Mouse (Mus musculus) bone marrow, adult 2 months (tissue): ENCODE measurements around the gene Zfp808. TPM values are rescaled to one million over a fixed set of nuclear protein-coding genes. Genes with fewer than 3 reads are reported as not detected.
A peak's percentile ranks its signal among the peaks of the same experiment; 100 is the strongest.
"Not testable (repeated sequence)": the region's sequence is repeated elsewhere in the genome, so short reads cannot be mapped to it uniquely, and the experiment has no call there.

Source experiments
- H3K27ac ChIP-seq: fragments of 200-500 bp; 2 replicates; pipeline ENCODE4 v1.5.1; 2012; ENCODE audit warnings: low read depth, mild to moderate bottlenecking, control low read depth, inconsistent platforms, low read length; ENCODE audit not compliant: control insufficient read depth, poor library complexity, insufficient read depth
- H3K4me1 ChIP-seq: fragments of 200-500 bp; 2 replicates; pipeline ENCODE4 v1.6.1; 2011; ENCODE audit warnings: low read length; ENCODE audit not compliant: control insufficient read depth, insufficient read depth
- H3K4me3 ChIP-seq: fragments of 200-500 bp; replicated peaks from 2 replicates; pipeline ENCODE3; 2011; ENCODE audit warnings: mild to moderate bottlenecking, low read depth, low read length, control low read depth; ENCODE audit not compliant: control insufficient read depth
- CTCF ChIP-seq: fragments of 200-500 bp; IDR thresholded peaks from 2 replicates; pipeline ENCODE4 v1.5.1; 2011; ENCODE audit warnings: low read length, control low read depth; ENCODE audit not compliant: control insufficient read depth, insufficient read depth
- POLR2A ChIP-seq: fragments of 200-500 bp; IDR thresholded peaks from 2 replicates; pipeline ENCODE4 v1.6.1; 2011; ENCODE audit warnings: low read depth, mild to moderate bottlenecking, control low read depth, low read length, borderline replicate concordance; ENCODE audit not compliant: control insufficient read depth
- WGBS: fragments of 180-500 bp; shearing (Covaris S2); methylation state at CpG from one replicate; pipeline ENCODE4 v1.1.7; 2018; 5-methylcytosine and 5-hydroxymethylcytosine counted together
- polyA plus RNA-seq: library from polyadenylated mRNA; stranded (reverse); fragments of >200 nt; gene quantifications from 2 replicates; pipeline ENCODE4 v1.2.4, GENCODE M21; 2011; ENCODE audit warnings: low replicate concordance; ENCODE audit not compliant: missing spikeins, insufficient read depth, insufficient read length

The Zfp808 gene
- 1.7 and 4.5 TPM in 2 replicates for polyA plus RNA-seq

- Histone ChIP-seq H3K27ac (peak within 1 kb of the TSS; percentile 72), H3K4me3 (peak within 1 kb of the TSS; percentile 85)
- not testable (repeated sequence) for H3K4me1 ChIP-seq
- 5% methylated on average over 21 of the region's 21 CpGs for WGBS
These were observed at the start of gene Zfp808 for GRCm38 (mm10) chr13:62129432-62130171. TSS of gene Zfp808 (plus strand) at chr13:62129886.

DNA sequence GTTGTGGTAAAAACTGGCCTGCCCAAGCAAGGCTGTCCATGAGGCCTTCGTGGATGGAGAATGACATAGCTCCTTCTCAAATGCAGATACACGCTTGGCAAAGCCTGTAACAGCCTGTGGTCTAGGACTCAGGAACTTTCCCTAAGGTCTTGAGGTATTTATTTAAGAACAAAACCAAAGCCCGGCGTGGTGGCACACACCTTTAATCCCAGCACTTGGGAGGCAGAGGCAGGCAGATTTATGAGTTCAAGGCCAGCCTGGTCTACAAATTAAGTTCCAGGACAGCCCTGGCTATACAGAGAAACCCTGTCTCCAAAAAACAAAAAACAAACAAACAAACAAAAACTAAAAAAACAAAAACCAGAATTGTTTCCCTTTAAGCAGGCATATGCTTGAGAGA, 30.9 kb upstream of the Zfp808 start:
- 72% methylated on average over 4 of the region's 4 CpGs for WGBS
- H3K4me3 ChIP-seq, H3K27ac ChIP-seq, H3K4me1 ChIP-seq: not testable (repeated sequence)

GRCm38 (mm10) chr13:62099454-62099853, 30.2 kb upstream of the Zfp808 start:
- not testable (repeated sequence) for H3K27ac ChIP-seq, H3K4me1 ChIP-seq, H3K4me3 ChIP-seq
- 79% methylated on average over 4 of the region's 4 CpGs for WGBS

DNA sequence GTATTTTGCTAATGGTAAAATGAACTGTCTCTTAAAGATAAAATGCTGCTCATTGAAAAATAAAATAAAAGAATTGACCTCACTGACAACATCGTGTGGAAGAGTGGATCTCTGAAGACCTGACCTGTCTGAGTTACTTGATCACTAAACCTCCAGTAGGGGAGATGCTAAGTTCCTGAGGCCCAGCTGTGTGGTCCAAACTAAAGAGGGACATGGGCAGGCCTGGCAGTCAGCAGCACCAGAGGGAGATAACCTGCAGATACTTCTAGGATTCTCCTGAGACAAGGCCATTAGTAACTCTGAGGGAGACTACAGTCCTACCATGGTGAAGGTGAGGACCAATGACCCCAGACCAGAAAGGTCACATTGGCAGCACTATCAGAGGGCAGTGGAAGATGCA, 27.3 kb upstream of the Zfp808 start:
- not testable (repeated sequence) for H3K27ac ChIP-seq, H3K4me3 ChIP-seq, H3K4me1 ChIP-seq
- WGBS: 69% methylated on average over 1 of the region's 1 CpGs

- H3K4me3 ChIP-seq, H3K4me1 ChIP-seq, H3K27ac ChIP-seq: not testable (repeated sequence)
- WGBS: 26% methylated on average over 2 of the region's 2 CpGs
These were observed 13.8 kb upstream of the Zfp808 start for GRCm38 (mm10) chr13:62115861-62116260.

GRCm38 (mm10) chr13:62121578-62121977, 8.1 kb upstream of the Zfp808 start:
- not testable (repeated sequence) for H3K4me3 ChIP-seq, H3K4me1 ChIP-seq, H3K27ac ChIP-seq
- 52% methylated on average over 1 of the region's 1 CpGs for WGBS

GRCm38 (mm10) chr13:62181835-62182755, 52.4 kb downstream of the Zfp808 start:
- not testable (repeated sequence) for H3K27ac ChIP-seq, H3K4me1 ChIP-seq, H3K4me3 ChIP-seq
- WGBS: 61% methylated on average over 2 of the region's 2 CpGs

DNA sequence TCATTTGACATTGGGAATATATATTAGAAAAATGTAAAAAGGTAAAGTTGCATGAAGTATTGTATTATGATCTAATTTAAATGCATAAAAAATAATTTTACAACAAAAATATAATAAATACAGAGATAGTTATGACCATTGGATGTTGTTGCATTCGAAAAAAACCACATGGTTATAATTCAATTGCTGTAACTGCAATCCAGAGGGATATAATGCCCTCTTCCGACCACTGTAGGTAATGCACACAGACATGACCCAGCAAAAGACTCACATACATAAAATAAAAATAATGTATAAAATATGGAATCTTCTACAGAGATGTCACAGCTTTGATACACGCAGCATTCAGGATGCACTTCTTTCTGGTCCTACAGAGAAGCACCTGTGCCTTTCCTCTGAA, 115.6 kb downstream of the Zfp808 start:
- WGBS: 40% methylated on average over 3 of the region's 3 CpGs
- no peak overlapping the region for H3K27ac ChIP-seq

GRCm38 (mm10) chr13:62255226-62255625, 125.5 kb downstream of the Zfp808 start:
- not testable (repeated sequence) for H3K27ac ChIP-seq, H3K4me1 ChIP-seq, H3K4me3 ChIP-seq
- 73% methylated on average over 9 of the region's 9 CpGs for WGBS

More for the DNA sequence above, 115.6 kb downstream of the Zfp808 start:
- Histone ChIP-seq H3K4me3 (no peak overlapping the region), H3K4me1 (no peaks in the 10 kb centered on the region)
- TF ChIP-seq CTCF (no peak), POLR2A (no peak)
